Mouse (Mus musculus): ENCODE data around the gene Olfr559. TPM values are rescaled to one million over a fixed set of nuclear protein-coding genes. Genes with fewer than 3 reads are reported as not detected.

The Olfr559 gene
- not detected for total RNA-seq (2023)

GRCm38 (mm10) chr7:102727391-102727790 lies at the start of gene Olfr559:
Olfr559 (minus strand) TSS chr7:102727491.

GRCm38 (mm10) chr7:102770921-102771320 lies 43.6 kb upstream of the Olfr559 start, which contains the start of gene Olfr561:
Olfr561 (plus strand) TSS chr7:102771221.

GRCm38 (mm10) chr7:102759266-102759665 lies 32.0 kb upstream of the Olfr559 start, which contains the start of the genes Olfr560 and Olfr78:
Olfr560 (minus strand) TSS chr7:102759366.
Olfr78 (minus strand) TSS chr7:102759471.

GRCm38 (mm10) chr7:102718970-102719369 lies 8.3 kb downstream of the Olfr559 start, which contains the start of gene Olfr33:
Olfr33 (minus strand) TSS chr7:102719070.

GRCm38 (mm10) chr7:102701915-102702314 lies 25.4 kb downstream of the Olfr559 start, which contains the start of gene Olfr558:
Olfr558 (plus strand) TSS chr7:102702215.

GRCm38 (mm10) chr7:102695358-102696125 lies 31.7 kb downstream of the Olfr559 start, which contains the start of gene Olfr557:
Olfr557 (plus strand) TSS chr7:102695910.

GRCm38 (mm10) chr7:102686944-102687501 lies 40.3 kb downstream of the Olfr559 start, which contains the start of gene Trim68:
Trim68 (minus strand) TSS chr7:102687327.

Other genes with a start within 250 kb of the Olfr559 start
- not detected for gene Olfr543, start 245.8 kb downstream of the Olfr559 start, total RNA-seq (2023)
- gene Olfr544, start 239.2 kb downstream of the Olfr559 start, total RNA-seq (2023), result not detected
- gene Olfr545, start 227.9 kb downstream of the Olfr559 start, total RNA-seq (2023), result not detected
- not detected for gene Olfr547, start 192.7 kb downstream of the Olfr559 start, total RNA-seq (2023)
- not detected for gene Olfr548-ps1, start 186.6 kb downstream of the Olfr559 start, total RNA-seq (2023)
- gene Olfr549, start 177.6 kb downstream of the Olfr559 start, total RNA-seq (2023), result not detected
- 10 to 100 TPM; 15.5 to 22.2 TPM for gene Trim21, start 162.0 kb downstream of the Olfr559 start, total RNA-seq (2023)
- not detected for gene Olfr550, start 156.0 kb downstream of the Olfr559 start, total RNA-seq (2023)
- not detected for gene Olfr551, start 135.6 kb downstream of the Olfr559 start, total RNA-seq (2023)
- gene Olfr552, start 129.7 kb downstream of the Olfr559 start, total RNA-seq (2023), result not detected
- gene Olfr553, start 109.3 kb downstream of the Olfr559 start, total RNA-seq (2023), result not detected
- not detected for gene Olfr554, start 89.1 kb downstream of the Olfr559 start, total RNA-seq (2023)
- gene Olfr555, start 68.7 kb downstream of the Olfr559 start, total RNA-seq (2023), result not detected
- gene Olfr556, start 62.6 kb downstream of the Olfr559 start, total RNA-seq (2023), result not detected
- gene Trim68, start 40.2 kb downstream of the Olfr559 start, total RNA-seq (2023), result 1 to 10 TPM; 1.9 TPM
- not detected for gene Olfr557, start 31.6 kb downstream of the Olfr559 start, total RNA-seq (2023)
- gene Olfr558, start 25.3 kb downstream of the Olfr559 start, total RNA-seq (2023), result not detected
- gene Olfr33, start 8.4 kb downstream of the Olfr559 start, total RNA-seq (2023), result not detected
- not detected for gene Olfr560, start 31.9 kb upstream of the Olfr559 start, total RNA-seq (2023)
- not detected for gene Olfr78, start 32.0 kb upstream of the Olfr559 start, total RNA-seq (2023)
- not detected for gene Olfr561, start 43.7 kb upstream of the Olfr559 start, total RNA-seq (2023)
- not detected for gene Olfr564, start 76.0 kb upstream of the Olfr559 start, total RNA-seq (2023)
- gene Olfr566, start 131.3 kb upstream of the Olfr559 start, total RNA-seq (2023), result not detected
- gene Olfr568, start 149.6 kb upstream of the Olfr559 start, total RNA-seq (2023), result not detected
- gene Olfr569, start 163.4 kb upstream of the Olfr559 start, total RNA-seq (2023), result not detected
- gene Olfr570, start 167.1 kb upstream of the Olfr559 start, total RNA-seq (2023), result not detected
- not detected for gene Olfr571, start 190.0 kb upstream of the Olfr559 start, total RNA-seq (2023)
- not detected for gene Olfr572, start 196.9 kb upstream of the Olfr559 start, total RNA-seq (2023)
- not detected for gene Olfr573-ps1, start 215.1 kb upstream of the Olfr559 start, total RNA-seq (2023)
- gene Olfr574, start 221.0 kb upstream of the Olfr559 start, total RNA-seq (2023), result not detected
- gene Olfr575, start 231.3 kb upstream of the Olfr559 start, total RNA-seq (2023), result not detected
- gene Olfr576, start 235.2 kb upstream of the Olfr559 start, total RNA-seq (2023), result not detected
- not detected for gene Olfr577, start 248.5 kb upstream of the Olfr559 start, total RNA-seq (2023)